Comparison of ENCODE assay signal across 25 mouse cellular contexts in genomic region chr17:8581579-8581978, GRCm38 (mm10). TPM values are rescaled to one million over a fixed set of nuclear protein-coding genes. Genes with fewer than 3 reads are reported as not detected.
DNase-seq lines count a peak whose midpoint lies in the region; ATAC-seq and TF ChIP-seq lines count a peak whose summit lies in the region.
"Had no signal": no experiment of that assay in that cellular context is flagged by ENCODE, and none has a peak within 500 bp of the region (broad histone marks: within the 10 kb centered on the region; RNA-seq: fewer than 3 reads in every experiment).

No protein-coding gene starts in this region.

- intact Hi-C loops in left cerebral cortex, postnatal 25 days (cut with DNase I): no loop called here
- intact Hi-C loops in left cerebral cortex, postnatal 36 days (cut with DNase I): no loop called here

- H3K4me3 ChIP-seq in forebrain, embryonic 16.5 days (replicated peaks; ENCODE audit: low read length): no peak overlapping the region
- H3K4me3 ChIP-seq in forebrain, embryonic 10.5 days: no peak overlapping the region
- H3K4me3 ChIP-seq in cerebellum, adult 2 months (replicated peaks; ENCODE audit: insufficient read depth, low read depth, low read length): no peak overlapping the region
- H3K4me3 ChIP-seq: embryonic facial prominence, embryonic 13.5 days; heart, embryonic 12.5 days; hindbrain, embryonic 15.5 days; limb, embryonic 15.5 days had no signal

- no peaks in the 10 kb centered on the region for H3K4me1 ChIP-seq in forebrain, embryonic 16.5 days (replicated peaks; ENCODE audit: control insufficient read depth, insufficient read depth, low read length)
- peaks cover 9% of the 10 kb centered on the region for H3K4me1 ChIP-seq in forebrain, embryonic 10.5 days
- H3K4me1 ChIP-seq in cerebellum, adult 2 months (ENCODE audit: control insufficient read depth, insufficient read depth, low read length): peaks cover 24% of the 10 kb centered on the region
- H3K4me1 ChIP-seq: embryonic facial prominence, embryonic 13.5 days; heart, embryonic 12.5 days; hindbrain, embryonic 15.5 days; limb, embryonic 15.5 days had no signal

- no peak for DNase-seq in forebrain, embryonic 10.5 days (ENCODE audit: extremely low spot score, low spot score)
- DNase-seq in left cerebral cortex, postnatal 25 days (ENCODE audit: low spot score in 2 of 2): peak; percentile 35 to 62
- no peak for DNase-seq in left cerebral cortex, postnatal 36 days (ENCODE audit: low spot score in 2 of 2)
- DNase-seq in layer of hippocampus, adult 18-20 months (ENCODE audit: low spot score in 2 of 2): peak; percentile 31 to 71
- peak; percentile 51 to 79 for DNase-seq in right cerebral cortex, postnatal 10 days (ENCODE audit: low spot score in 2 of 2)
- no peak for DNase-seq in cerebellum, postnatal 36 days
- no peak for DNase-seq in cerebellum, adult 2 months
- DNase-seq: adrenal gland, adult 2 months; cerebellum, adult 18-20 months; kidney, adult 18-20 months; kidney, postnatal 14 days; liver, postnatal 0 days; thymus, postnatal 4 days had no signal

- ATAC-seq in forebrain, embryonic 16.5 days: peak; percentile 50; the same call in 1 of the 2 replicates
- ATAC-seq: liver, postnatal 0 days had no signal

- no peak overlapping the region for H3K4me2 ChIP-seq in forebrain, embryonic 16.5 days (ENCODE audit: low read length)
- H3K4me2 ChIP-seq: embryonic facial prominence, embryonic 13.5 days; heart, embryonic 12.5 days; hindbrain, embryonic 15.5 days; limb, embryonic 15.5 days had no signal

- H3K36me3 ChIP-seq in forebrain, embryonic 16.5 days (ENCODE audit: control insufficient read depth, insufficient read depth): no peaks in the 10 kb centered on the region
- H3K36me3 ChIP-seq in forebrain, embryonic 10.5 days (replicated peaks): no peaks in the 10 kb centered on the region
- H3K36me3 ChIP-seq: embryonic facial prominence, embryonic 13.5 days; heart, embryonic 12.5 days; hindbrain, embryonic 15.5 days; limb, embryonic 15.5 days had no signal

- WGBS in forebrain, embryonic 16.5 days: 68% methylated on average over 8 of the region's 8 CpGs
- WGBS in forebrain, embryonic 10.5 days: 87% methylated on average over 8 of the region's 8 CpGs
- 56% methylated on average over 8 of the region's 8 CpGs for WGBS in cerebellum, adult 2 months

- TF ChIP-seq POLR2A in cerebellum, adult 2 months (IDR thresholded peaks at IDR 0.05; ENCODE audit: borderline replicate concordance, insufficient read depth, low read length): no peak

- no peak for TF ChIP-seq CTCF in cerebellum, adult 2 months (IDR thresholded peaks at IDR 0.05; ENCODE audit: borderline replicate concordance, insufficient read depth, low read depth, low read length)

- no peaks in the 10 kb centered on the region for H3K9me3 ChIP-seq in forebrain, embryonic 16.5 days (ENCODE audit: control insufficient read depth, low read length)
- no peaks in the 10 kb centered on the region for H3K9me3 ChIP-seq in forebrain, embryonic 10.5 days
- H3K9me3 ChIP-seq: embryonic facial prominence, embryonic 13.5 days; heart, embryonic 12.5 days; hindbrain, embryonic 15.5 days; limb, embryonic 15.5 days had no signal

- no peak overlapping the region for H3K27ac ChIP-seq in forebrain, embryonic 16.5 days (ENCODE audit: low read length)
- H3K27ac ChIP-seq in forebrain, embryonic 10.5 days: no peak overlapping the region
- no peak overlapping the region for H3K27ac ChIP-seq in cerebellum, adult 2 months (ENCODE audit: insufficient read depth, low read length)
- H3K27ac ChIP-seq: embryonic facial prominence, embryonic 13.5 days; hindbrain, embryonic 15.5 days; limb, embryonic 15.5 days had no signal

- H3K27me3 ChIP-seq in forebrain, embryonic 16.5 days (replicated peaks; ENCODE audit: control insufficient read depth, insufficient read depth, low read length): no peaks in the 10 kb centered on the region
- no peaks in the 10 kb centered on the region for H3K27me3 ChIP-seq in forebrain, embryonic 10.5 days (ENCODE audit: poor library complexity, severe bottlenecking)
- no peaks in the 10 kb centered on the region for H3K27me3 ChIP-seq in cerebellum, adult 2 months (ENCODE audit: control insufficient read depth, insufficient read depth, low read length)
- H3K27me3 ChIP-seq: embryonic facial prominence, embryonic 13.5 days; heart, embryonic 12.5 days; hindbrain, embryonic 15.5 days; limb, embryonic 15.5 days had no signal

- no peak overlapping the region for H3K9ac ChIP-seq in forebrain, embryonic 16.5 days (replicated peaks; ENCODE audit: low read depth, low read length)
- H3K9ac ChIP-seq: embryonic facial prominence, embryonic 13.5 days; heart, embryonic 12.5 days; hindbrain, embryonic 15.5 days; limb, embryonic 15.5 days; liver, postnatal 0 days had no signal

RNA-seq across cellular contexts. Expression of gene Gm17087, which starts 14.8 kb away (rescaled TPM):
- not detected in 2 replicates for polyA plus RNA-seq in forebrain, embryonic 16.5 days (2015; fragmentation: Nextera tagmentation; extraction: Ambion mirVana)
- polyA plus RNA-seq in forebrain, embryonic 10.5 days (2016; fragmentation: Nextera tagmentation; extraction: Ambion mirVana): not detected in 2 replicates
- not detected for total RNA-seq in left cerebral cortex, postnatal 25 days (2021)
- total RNA-seq in left cerebral cortex, postnatal 36 days (2021): not detected
- not detected for total RNA-seq in layer of hippocampus, adult 18-20 months (2021)
- polyA plus RNA-seq in cerebellum, adult 2 months (2012; rRNA removed): not detected in 2 replicates
- total RNA-seq: adrenal gland, adult 2 months; CH12.LX; gastrocnemius, postnatal 4 days; heart, postnatal 25 days; left cerebral cortex, adult 8-10 months; megakaryocyte-erythroid progenitor cell, adult 5-6 weeks had no signal
- polyA plus RNA-seq: adrenal gland, adult 2 months; cortical plate, adult 2 months; embryonic facial prominence, embryonic 13.5 days; heart, embryonic 12.5 days; hindbrain, embryonic 15.5 days; limb, embryonic 15.5 days; liver, postnatal 0 days; testis, adult 2 months had no signal

RNA-seq across cellular contexts. Expression of gene Pde10a, which starts 56.4 kb away (rescaled TPM):
- 23.9 and 24.5 TPM in 2 replicates for polyA plus RNA-seq in forebrain, embryonic 16.5 days (2015; fragmentation: Nextera tagmentation; extraction: Ambion mirVana)
- 3.1 and 3.6 TPM in 2 replicates for polyA plus RNA-seq in forebrain, embryonic 10.5 days (2016; fragmentation: Nextera tagmentation; extraction: Ambion mirVana)
- 100 to 1,000 TPM in 1 of 2 experiments, 10 to 100 TPM in 1; 64.8 to 174 TPM for total RNA-seq in left cerebral cortex, postnatal 25 days (2021)
- total RNA-seq in left cerebral cortex, postnatal 36 days (2021): 100 to 1,000 TPM in 1 of 2 experiments, 10 to 100 TPM in 1; 75.0 to 128 TPM
- total RNA-seq in layer of hippocampus, adult 18-20 months (2021): 10 to 100 TPM; 59.8 to 61.8 TPM
- polyA plus RNA-seq in cerebellum, adult 2 months (2012; rRNA removed): 31.9 and 40.9 TPM in 2 replicates

Comparison
In these comparisons a context has a peak if more than half of its experiments do, and no peak if none do; other contexts are left out.
1. DNase-seq: peak in left cerebral cortex, postnatal 25 days (2 of 2), layer of hippocampus, adult 18-20 months (2 of 2) and right cerebral cortex, postnatal 10 days (2 of 2); none in forebrain, embryonic 10.5 days (single experiment), left cerebral cortex, postnatal 36 days (0 of 2), cerebellum, postnatal 36 days (0 of 2) and cerebellum, adult 2 months (0 of 2).